Mouse (Mus musculus) neural tube, postnatal 0 days (tissue): Measurements from ENCODE around the gene Fam13c. TPM values are rescaled to one million over a fixed set of nuclear protein-coding genes. Genes with fewer than 3 reads are reported as not detected.

Source experiments
- polyA plus RNA-seq: library from polyadenylated mRNA; unstranded; fragments of >200 nt; fragmentation: Nextera tagmentation; extraction: Ambion mirVana; gene quantifications from 2 replicates; pipeline ENCODE4 v1.2.1, GENCODE M21; 2015

Fam13c gene
- polyA plus RNA-seq, result 18.4 and 20.3 TPM in 2 replicates

GRCm38 (mm10) chr10:70439676-70440521 is at the start of gene Fam13c:
Fam13c (plus strand) TSS chr10:70440481.

Other genes with a start within 250 kb of the Fam13c start
- gene Mrln, start 235.8 kb upstream of the Fam13c start, polyA plus RNA-seq, result 2.8 TPM in 1 of 2 replicates, not detected in the other
- gene Slc16a9, start 195.4 kb upstream of the Fam13c start, polyA plus RNA-seq, result 2.7 and 3.3 TPM in 2 replicates
- gene Phyhipl, start 215.5 kb downstream of the Fam13c start, polyA plus RNA-seq, result 393 and 410 TPM in 2 replicates